Mouse (Mus musculus): ENCODE results near the gene Crip1. TPM values are rescaled to one million over a fixed set of nuclear protein-coding genes. Genes with fewer than 3 reads are reported as not detected.

Gene Crip1
- polyA plus RNA-seq, 1 experiment from 2014 or later: 94.1 TPM

DNA sequence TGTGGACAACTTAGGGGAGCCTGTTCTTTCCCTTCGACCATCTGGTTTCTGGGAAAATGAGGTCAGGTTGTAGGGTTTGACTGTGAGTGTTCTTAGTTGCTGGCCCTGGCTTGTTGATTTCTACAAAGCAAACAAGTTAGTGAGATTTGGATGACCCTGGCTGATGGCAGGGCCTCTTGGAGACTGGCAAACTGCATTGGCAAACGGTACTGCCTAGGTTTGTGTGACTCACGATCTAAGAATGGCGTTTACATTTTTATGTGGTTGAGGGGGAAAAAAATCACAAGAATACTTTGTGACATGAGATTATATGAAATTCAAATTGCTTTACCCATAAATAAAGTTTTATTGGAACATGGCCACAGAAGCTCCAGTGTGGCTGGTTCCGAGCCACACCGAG, 39.7 kb upstream of the Crip1 start:
- Histone ChIP-seq H3K4me1 (replicated peaks) (peaks cover 95% of the 10 kb centered on the region), H3K27me3 (no peaks in the 10 kb centered on the region), H3K9ac (peak overlapping the region; percentile 65), H3K4me3 (replicated peaks) (no peak overlapping the region), H3K36me3 (peaks cover 18% of the 10 kb centered on the region), H3K9me3 (replicated peaks) (no peaks in the 10 kb centered on the region), H3K27ac (peak overlapping the region; percentile 91), H3K4me2 (peak overlapping the region; percentile 46; the same call in 1 of the 2 replicates)
- no peak for DNase-seq
- 81% methylated on average over 6 of the region's 6 CpGs for WGBS (ENCODE audit: insufficient replicate concordance)
- no peak for ATAC-seq (ENCODE audit: low read depth)

- peak overlapping the region; percentile 46 for H3K4me2 ChIP-seq
- ATAC-seq (ENCODE audit: low read depth) (peak; percentile 95), DNase-seq (peak; percentile 73)
- H3K27me3 ChIP-seq: no peaks in the 10 kb centered on the region
- peaks cover 92% of the 10 kb centered on the region for H3K4me1 ChIP-seq (replicated peaks)
- H3K9ac ChIP-seq: peak overlapping the region; percentile 65
- peak overlapping the region; percentile 12; the same call in 1 of the 2 replicates for H3K4me3 ChIP-seq (replicated peaks)
- peak overlapping the region; percentile 91 for H3K27ac ChIP-seq
- H3K9me3 ChIP-seq (replicated peaks): no peaks in the 10 kb centered on the region
- H3K36me3 ChIP-seq: peaks cover 29% of the 10 kb centered on the region
- 14% methylated on average over 4 of the region's 4 CpGs for WGBS (ENCODE audit: insufficient replicate concordance)
Observed at GRCm38 (mm10) chr12:113107431-113108124, 38.5 kb upstream of the Crip1 start.

DNA sequence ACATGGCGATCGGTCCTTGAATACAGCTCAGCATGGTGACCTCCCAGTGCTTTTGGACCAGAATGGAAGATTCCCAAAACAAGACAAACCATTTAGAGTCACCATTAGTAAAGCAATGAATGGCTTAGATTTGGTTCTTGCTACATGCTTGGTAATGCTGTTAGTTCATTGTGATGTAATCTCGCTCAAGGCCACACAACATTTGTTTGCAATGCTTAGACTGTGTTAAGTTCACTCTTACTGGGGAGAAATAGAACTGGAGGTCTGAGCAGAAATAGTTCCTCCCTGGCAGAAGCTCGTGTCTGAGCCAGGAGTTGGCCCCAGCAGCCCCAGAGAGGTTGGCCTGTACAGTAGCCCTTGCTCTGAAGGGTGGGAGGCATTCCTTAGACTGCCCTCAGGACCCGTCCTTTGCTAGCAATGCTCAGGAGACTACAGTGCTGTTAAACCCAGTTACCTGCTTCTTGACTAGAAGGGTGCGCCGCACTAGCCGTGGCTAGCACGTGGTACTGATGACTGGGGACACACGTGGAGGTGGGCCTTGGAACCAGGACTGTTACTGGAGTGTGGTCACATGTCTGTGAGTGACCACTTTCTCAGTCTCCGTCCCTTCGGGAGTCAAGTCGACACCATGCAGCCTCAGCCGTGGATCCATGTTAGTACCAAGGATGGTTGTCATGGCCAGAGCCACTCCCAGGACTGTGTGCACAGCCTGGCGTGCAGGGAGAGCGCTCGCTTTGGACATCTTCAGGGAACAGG, 37.4 kb upstream of the Crip1 start:
- Histone ChIP-seq H3K4me1 (replicated peaks) (peaks cover 90% of the 10 kb centered on the region), H3K27ac (peak overlapping the region; percentile 91)
- 88% methylated on average over 17 of the region's 17 CpGs for WGBS (ENCODE audit: insufficient replicate concordance)

GRCm38 (mm10) chr12:113109801-113110200, 36.3 kb upstream of the Crip1 start:
- no peak overlapping the region for H3K4me2 ChIP-seq
- H3K36me3 ChIP-seq: peaks cover 44% of the 10 kb centered on the region
- H3K9me3 ChIP-seq (replicated peaks): no peaks in the 10 kb centered on the region
- H3K4me3 ChIP-seq (replicated peaks): no peak overlapping the region
- ATAC-seq (ENCODE audit: low read depth): no peak
- DNase-seq: no peak
- H3K9ac ChIP-seq: no peak overlapping the region
- no peaks in the 10 kb centered on the region for H3K27me3 ChIP-seq
- peak overlapping the region; percentile 91; the same call in 1 of the 2 replicates for H3K27ac ChIP-seq
- WGBS (ENCODE audit: insufficient replicate concordance): 81% methylated on average over 10 of the region's 10 CpGs
- H3K4me1 ChIP-seq (replicated peaks): peaks cover 79% of the 10 kb centered on the region

More for the DNA sequence above, 37.4 kb upstream of the Crip1 start:
- peaks cover 33% of the 10 kb centered on the region for H3K36me3 ChIP-seq
- peak overlapping the region; percentile 14; the same call in 1 of the 2 replicates for H3K9ac ChIP-seq
- H3K4me2 ChIP-seq: no peak overlapping the region; the same call in 1 of the 2 replicates
- H3K4me3 ChIP-seq (replicated peaks): no peak overlapping the region
- ATAC-seq (ENCODE audit: low read depth) (no peak), DNase-seq (no peak)
- H3K9me3 ChIP-seq (replicated peaks): no peaks in the 10 kb centered on the region
- H3K27me3 ChIP-seq: no peaks in the 10 kb centered on the region

DNA sequence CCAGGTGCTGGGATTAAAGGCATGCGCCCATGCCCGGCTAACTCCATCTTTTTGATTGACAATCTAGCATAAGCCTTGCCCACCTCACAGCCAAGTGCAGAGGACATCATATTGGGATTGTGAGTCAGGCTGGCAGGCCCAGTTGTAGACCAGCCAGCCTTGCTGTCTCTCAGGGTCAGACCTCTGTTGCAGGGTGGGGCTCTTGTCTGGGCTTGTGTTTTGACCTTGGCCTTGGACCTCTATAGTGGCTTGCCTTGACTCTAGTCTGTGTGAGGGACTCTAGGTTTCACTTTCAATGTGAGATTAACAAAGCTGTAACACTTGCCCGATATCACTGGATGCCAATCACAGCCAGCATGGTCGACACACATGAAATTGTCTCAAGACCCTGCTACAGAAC, 32.0 kb upstream of the Crip1 start:
- no peak overlapping the region for H3K4me3 ChIP-seq (replicated peaks)
- H3K4me1 ChIP-seq (replicated peaks): peaks cover 42% of the 10 kb centered on the region
- H3K9ac ChIP-seq: no peak overlapping the region
- 84% methylated on average over 4 of the region's 4 CpGs for WGBS (ENCODE audit: insufficient replicate concordance)
- H3K27me3 ChIP-seq: no peaks in the 10 kb centered on the region
- no peaks in the 10 kb centered on the region for H3K9me3 ChIP-seq (replicated peaks)
- DNase-seq: no peak
- no peak for ATAC-seq (ENCODE audit: low read depth)
- peaks cover 71% of the 10 kb centered on the region for H3K36me3 ChIP-seq
- no peak overlapping the region for H3K4me2 ChIP-seq
- H3K27ac ChIP-seq: no peak overlapping the region

DNA sequence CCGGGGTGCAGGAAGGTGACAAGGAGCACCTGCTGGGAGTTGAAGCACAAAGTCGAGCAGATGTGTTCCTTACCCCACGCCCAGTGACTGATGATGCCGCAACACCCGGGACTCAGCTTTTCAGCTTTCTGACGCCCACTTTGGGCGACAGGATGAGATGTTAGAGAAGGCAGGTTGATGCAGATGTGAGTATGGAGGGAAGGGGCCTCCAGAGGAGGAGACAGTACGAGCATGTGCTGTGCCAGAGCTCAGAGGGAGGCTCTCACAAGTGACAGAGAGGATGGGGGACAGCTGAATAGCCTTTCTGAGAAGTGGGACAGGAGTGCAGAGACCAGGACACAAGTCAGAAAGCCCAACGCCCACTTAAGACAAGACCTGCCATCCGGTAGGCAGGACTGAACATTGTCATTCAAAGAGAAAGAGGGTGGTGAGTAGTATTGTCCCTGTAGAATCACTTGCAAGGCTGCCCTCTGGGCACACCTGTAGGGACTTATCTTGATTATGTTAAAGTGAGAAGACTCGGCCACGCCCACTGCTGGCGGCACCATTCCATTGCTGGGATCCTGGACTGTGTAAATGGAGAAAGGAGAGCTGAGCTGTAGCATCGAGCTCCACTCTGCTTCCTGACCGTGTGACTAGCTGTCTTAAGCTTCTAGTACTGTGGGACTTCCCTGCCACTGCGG, 31.1 kb upstream of the Crip1 start:
- Histone ChIP-seq H3K4me1 (replicated peaks) (peaks cover 34% of the 10 kb centered on the region), H3K4me2 (no peak overlapping the region), H3K27me3 (no peaks in the 10 kb centered on the region), H3K36me3 (peaks cover 75% of the 10 kb centered on the region), H3K27ac (no peak overlapping the region), H3K9ac (no peak overlapping the region), H3K9me3 (replicated peaks) (no peaks in the 10 kb centered on the region), H3K4me3 (replicated peaks) (no peak overlapping the region)
- WGBS (ENCODE audit: insufficient replicate concordance): 78% methylated on average over 16 of the region's 16 CpGs
- no peak for ATAC-seq (ENCODE audit: low read depth)
- DNase-seq: no peak

GRCm38 (mm10) chr12:113119516-113120410, 26.4 kb upstream of the Crip1 start:
- H3K4me3 ChIP-seq (replicated peaks): no peak overlapping the region
- no peak overlapping the region for H3K4me2 ChIP-seq
- WGBS (ENCODE audit: insufficient replicate concordance): 86% methylated on average over 20 of the region's 20 CpGs
- no peak overlapping the region for H3K9ac ChIP-seq
- 0 out of 2 replicates have a peak, but pooled peaks cover 8% of the 10 kb centered on the region for H3K4me1 ChIP-seq (replicated peaks)
- H3K27ac ChIP-seq: no peak overlapping the region
- peak; percentile 41 for ATAC-seq (ENCODE audit: low read depth)
- no peaks in the 10 kb centered on the region for H3K27me3 ChIP-seq
- peaks cover 88% of the 10 kb centered on the region for H3K36me3 ChIP-seq
- peak; percentile 65 for DNase-seq
- H3K9me3 ChIP-seq (replicated peaks): no peaks in the 10 kb centered on the region

DNA sequence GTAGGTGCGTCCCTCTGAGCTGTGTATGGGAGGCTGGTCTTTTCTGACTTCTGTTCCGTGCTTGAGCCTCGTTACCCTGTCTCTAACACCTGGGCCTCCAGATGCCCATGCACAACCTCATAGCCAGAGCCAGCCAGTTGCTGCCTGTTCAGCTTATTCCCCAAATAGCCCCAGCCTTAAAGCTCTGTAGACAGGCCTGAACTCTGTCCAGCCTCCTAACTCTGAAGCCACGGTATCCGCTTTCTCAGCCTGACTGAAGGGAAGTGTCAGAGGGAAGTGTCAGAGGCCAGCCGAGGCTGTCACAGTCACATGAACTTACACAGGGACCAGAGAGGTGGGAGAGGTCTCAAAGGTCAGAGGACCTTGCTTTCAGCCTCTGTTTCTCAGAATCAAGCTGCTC, 21.4 kb upstream of the Crip1 start:
- 74% methylated on average over 6 of the region's 6 CpGs for WGBS (ENCODE audit: insufficient replicate concordance)
- ATAC-seq (ENCODE audit: low read depth): 0 out of 2 replicates have a peak, but pooled peaks have one; percentile 20
- Histone ChIP-seq H3K27me3 (no peaks in the 10 kb centered on the region), H3K4me1 (replicated peaks) (0 out of 2 replicates have a peak, but pooled peaks cover 6% of the 10 kb centered on the region), H3K27ac (peak overlapping the region; percentile 47), H3K36me3 (peaks cover 99% of the 10 kb centered on the region), H3K4me3 (replicated peaks) (no peak overlapping the region), H3K9ac (no peak overlapping the region), H3K9me3 (replicated peaks) (no peaks in the 10 kb centered on the region), H3K4me2 (no peak overlapping the region)
- no peak for DNase-seq

DNA sequence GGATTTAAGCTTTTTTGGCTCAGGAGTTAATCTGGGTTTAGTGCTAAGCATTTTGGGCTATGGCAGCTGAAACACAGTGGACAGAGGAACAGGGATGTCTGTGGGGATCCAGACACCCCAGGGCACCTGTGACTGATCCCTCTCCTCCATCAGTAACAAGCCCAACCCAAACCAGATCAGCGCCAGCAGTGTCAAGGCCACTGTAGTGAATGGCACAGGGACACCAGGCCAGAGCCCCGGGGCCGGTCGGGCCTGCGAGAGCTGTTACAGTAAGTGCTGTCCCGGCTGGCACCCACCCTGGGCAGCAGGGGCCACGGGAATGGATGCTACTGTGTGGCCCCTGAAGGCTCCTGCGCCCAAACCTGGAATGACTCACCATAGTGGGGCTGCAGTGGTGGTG, 15.4 kb upstream of the Crip1 start:
- DNase-seq (no peak), ATAC-seq (ENCODE audit: low read depth) (no peak)
- H3K27ac ChIP-seq: no peak overlapping the region
- no peak overlapping the region for H3K4me3 ChIP-seq (replicated peaks)
- 90% methylated on average over 8 of the region's 8 CpGs for WGBS (ENCODE audit: insufficient replicate concordance)
- no peak overlapping the region for H3K4me2 ChIP-seq
- peaks cover 100% of the 10 kb centered on the region for H3K36me3 ChIP-seq
- no peaks in the 10 kb centered on the region for H3K9me3 ChIP-seq (replicated peaks)
- H3K9ac ChIP-seq: no peak overlapping the region
- peaks cover 7% of the 10 kb centered on the region; the same call in 1 of the 2 replicates for H3K4me1 ChIP-seq (replicated peaks)
- H3K27me3 ChIP-seq: no peaks in the 10 kb centered on the region

DNA sequence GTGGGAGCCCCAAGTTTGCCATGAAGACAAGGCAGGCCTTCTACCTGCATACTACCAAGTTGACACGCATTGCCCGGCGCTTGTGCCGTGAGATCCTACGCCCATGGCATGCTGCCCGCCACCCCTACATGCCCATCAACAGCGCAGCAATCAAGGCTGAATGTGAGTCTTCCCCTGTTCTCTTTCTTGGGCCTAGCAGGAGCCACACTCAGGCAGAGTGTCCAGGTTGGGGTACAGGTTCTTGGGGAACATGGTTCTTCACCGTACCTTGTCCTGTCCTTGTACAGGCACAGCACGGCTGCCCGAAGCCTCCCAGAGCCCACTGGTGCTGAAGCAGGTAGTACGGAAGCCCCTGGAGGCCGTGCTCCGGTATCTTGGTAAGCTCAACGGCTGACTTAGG, 14.5 kb upstream of the Crip1 start:
- no peak overlapping the region for H3K27ac ChIP-seq
- no peak for DNase-seq
- H3K9ac ChIP-seq: no peak overlapping the region
- no peaks in the 10 kb centered on the region for H3K27me3 ChIP-seq
- H3K4me1 ChIP-seq (replicated peaks): peaks cover 7% of the 10 kb centered on the region; the same call in 1 of the 2 replicates
- no peaks in the 10 kb centered on the region for H3K9me3 ChIP-seq (replicated peaks)
- no peak overlapping the region for H3K4me2 ChIP-seq
- no peak overlapping the region for H3K4me3 ChIP-seq (replicated peaks)
- ATAC-seq (ENCODE audit: low read depth): no peak
- 92% methylated on average over 14 of the region's 14 CpGs for WGBS (ENCODE audit: insufficient replicate concordance)
- H3K36me3 ChIP-seq: peaks cover 100% of the 10 kb centered on the region
